Mouse (Mus musculus): ENCODE results near the gene Gm13694.
"Not testable (repeated sequence)": the region's sequence is repeated elsewhere in the genome, so short reads cannot be mapped to it uniquely, and the experiment has no call there.

Gene Gm13694

DNA sequence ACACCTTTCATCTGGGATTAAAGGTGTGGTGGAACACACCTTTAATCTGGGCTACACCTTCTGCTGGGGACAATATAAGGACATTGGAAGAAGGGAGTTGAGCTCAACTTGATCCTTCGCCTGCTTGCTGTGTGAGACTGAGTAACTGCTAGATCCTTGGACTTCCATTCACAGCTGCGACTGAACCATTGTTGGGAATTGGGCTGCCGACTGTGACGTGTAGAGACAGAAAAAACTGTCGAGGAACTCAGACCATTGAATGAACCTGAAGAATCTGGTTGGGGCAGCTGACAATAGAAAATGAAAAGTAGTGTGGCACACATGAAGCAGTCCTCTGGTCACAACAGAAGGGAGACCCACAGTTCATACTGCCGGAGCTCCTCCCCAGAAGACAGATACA is at the start of gene Gm13694:
Gene Gm13694, plus strand, starts transcription at position 301 of the 400 bp plus-strand sequence.
- in situ Hi-C loops (cut with MboI, MseI): not testable (repeated sequence)

DNA sequence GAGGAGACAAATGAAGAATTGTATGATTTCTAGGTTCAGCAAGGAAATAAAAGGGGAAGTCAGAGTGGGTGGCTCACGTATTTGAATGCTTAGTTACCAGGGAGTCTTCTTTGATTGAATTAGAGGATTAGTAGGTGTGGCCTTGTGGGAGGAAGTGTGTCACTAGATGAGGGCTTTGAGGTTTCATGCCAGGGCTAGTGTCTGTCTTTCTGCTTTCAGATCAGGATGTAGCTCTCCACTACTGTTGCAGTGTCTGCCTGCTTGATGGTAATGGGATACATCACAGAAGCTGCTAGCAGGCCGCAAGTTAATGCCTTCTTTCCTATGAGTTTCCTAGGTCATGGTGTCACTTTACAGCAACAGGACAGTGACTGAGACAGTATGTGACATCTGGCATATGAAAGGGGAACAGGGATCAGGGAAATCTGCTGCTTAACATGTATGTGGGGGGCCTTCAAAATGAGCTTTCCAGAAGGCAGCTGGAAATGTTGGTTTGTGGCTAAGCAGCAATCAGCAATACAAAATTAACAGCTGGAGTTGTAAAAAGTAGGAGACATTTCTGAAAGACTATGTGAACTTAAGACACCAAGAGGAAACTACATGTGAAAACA is 49.1 kb upstream of the Gm13694 start:
- in situ Hi-C loops (cut with MboI, MseI): loop anchor here (10.0 kb wide), 1 partner anchor 55 kb away; the partner anchor contains the start of gene Gm13697

DNA sequence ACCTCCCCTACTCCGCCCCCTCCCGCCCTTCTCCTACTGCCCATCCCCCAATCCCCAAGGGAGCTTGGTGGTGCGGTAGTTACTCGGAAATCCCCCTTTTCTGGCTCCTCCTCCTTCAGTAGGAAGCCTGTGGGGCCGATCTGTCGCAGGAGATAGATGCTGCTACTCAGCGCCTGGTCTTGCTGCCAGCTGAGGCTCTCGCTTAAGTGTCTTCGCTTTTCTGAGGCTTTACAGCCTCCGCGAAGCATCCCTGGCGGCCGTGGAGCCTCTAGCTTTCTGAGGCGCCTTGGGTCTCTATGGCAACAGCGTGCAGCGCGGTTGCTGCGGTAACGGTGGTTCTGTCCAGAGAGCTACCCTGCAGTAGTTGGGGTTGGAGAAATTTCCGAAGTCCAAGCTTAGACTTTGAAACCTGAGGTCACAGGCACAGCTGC is 37.8 kb upstream of the Gm13694 start, which contains the start of gene Zswim2:
Gene Zswim2, minus strand, starts transcription at position 298 of the 431 bp plus-strand sequence.
- in situ Hi-C loops (cut with MboI, MseI): no loop called here

DNA sequence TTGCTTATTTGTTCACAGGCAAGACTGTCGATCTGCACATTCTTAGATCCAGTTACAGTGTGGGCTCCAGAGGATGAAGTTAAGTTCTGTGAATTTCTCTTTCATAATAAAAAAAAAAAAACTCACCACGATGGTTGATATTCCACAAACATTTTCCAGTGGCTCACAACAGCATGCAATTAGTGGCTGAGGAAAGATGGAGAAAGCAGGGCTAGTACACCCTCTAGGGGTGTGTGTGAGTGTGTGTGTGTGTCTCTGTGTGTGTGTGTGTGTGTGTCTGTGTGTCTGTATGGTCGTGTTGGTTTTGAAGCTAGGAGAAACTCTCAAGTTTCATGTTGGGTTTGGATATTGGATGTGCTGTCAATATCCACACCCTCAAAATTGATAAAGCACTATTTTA is 37.4 kb upstream of the Gm13694 start:
- in situ Hi-C loops (cut with MboI, MseI): no loop called here

DNA sequence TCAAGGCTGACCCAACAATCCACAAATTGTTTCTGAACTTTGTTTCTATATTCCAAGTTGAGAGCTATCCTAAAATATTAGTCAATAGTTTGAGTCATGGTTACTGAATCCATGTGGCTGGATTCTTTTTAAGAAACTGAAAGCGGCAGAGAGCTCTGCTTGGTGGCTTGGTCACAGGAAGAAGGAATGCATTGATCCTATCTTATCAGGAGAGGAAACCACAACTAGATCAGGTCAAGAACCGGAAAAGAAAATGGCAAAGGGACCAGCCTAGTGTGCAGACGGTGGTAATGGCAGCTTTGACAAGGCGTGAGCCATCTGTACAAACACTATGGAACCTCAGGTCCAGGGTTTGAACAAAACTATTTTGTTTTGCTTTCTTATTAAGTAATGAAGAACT is 36.9 kb upstream of the Gm13694 start:
- in situ Hi-C loops (cut with MboI, MseI): no loop called here

DNA sequence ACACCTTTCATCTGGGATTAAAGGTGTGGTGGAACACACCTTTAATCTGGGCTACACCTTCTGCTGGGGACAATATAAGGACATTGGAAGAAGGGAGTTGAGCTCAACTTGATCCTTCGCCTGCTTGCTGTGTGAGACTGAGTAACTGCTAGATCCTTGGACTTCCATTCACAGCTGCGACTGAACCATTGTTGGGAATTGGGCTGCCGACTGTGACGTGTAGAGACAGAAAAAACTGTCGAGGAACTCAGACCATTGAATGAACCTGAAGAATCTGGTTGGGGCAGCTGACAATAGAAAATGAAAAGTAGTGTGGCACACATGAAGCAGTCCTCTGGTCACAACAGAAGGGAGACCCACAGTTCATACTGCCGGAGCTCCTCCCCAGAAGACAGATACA is 23.3 kb upstream of the Gm13694 start, which contains the start of gene Gm13698:
Gene Gm13698, plus strand, starts transcription at position 301 of the 400 bp plus-strand sequence.
- in situ Hi-C loops (cut with MboI, MseI): loop anchor here (5.0 kb wide), 1 partner anchor 47 kb away; no protein-coding TSS in a partner anchor

DNA sequence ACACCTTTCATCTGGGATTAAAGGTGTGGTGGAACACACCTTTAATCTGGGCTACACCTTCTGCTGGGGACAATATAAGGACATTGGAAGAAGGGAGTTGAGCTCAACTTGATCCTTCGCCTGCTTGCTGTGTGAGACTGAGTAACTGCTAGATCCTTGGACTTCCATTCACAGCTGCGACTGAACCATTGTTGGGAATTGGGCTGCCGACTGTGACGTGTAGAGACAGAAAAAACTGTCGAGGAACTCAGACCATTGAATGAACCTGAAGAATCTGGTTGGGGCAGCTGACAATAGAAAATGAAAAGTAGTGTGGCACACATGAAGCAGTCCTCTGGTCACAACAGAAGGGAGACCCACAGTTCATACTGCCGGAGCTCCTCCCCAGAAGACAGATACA is 17.5 kb upstream of the Gm13694 start, which contains the start of gene Gm13693:
Gene Gm13693, plus strand, starts transcription at position 301 of the 400 bp plus-strand sequence.
- in situ Hi-C loops (cut with MboI, MseI): not testable (repeated sequence)

DNA sequence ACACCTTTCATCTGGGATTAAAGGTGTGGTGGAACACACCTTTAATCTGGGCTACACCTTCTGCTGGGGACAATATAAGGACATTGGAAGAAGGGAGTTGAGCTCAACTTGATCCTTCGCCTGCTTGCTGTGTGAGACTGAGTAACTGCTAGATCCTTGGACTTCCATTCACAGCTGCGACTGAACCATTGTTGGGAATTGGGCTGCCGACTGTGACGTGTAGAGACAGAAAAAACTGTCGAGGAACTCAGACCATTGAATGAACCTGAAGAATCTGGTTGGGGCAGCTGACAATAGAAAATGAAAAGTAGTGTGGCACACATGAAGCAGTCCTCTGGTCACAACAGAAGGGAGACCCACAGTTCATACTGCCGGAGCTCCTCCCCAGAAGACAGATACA is 11.7 kb upstream of the Gm13694 start, which contains the start of gene Gm13695:
Gene Gm13695, plus strand, starts transcription at position 301 of the 400 bp plus-strand sequence.
- in situ Hi-C loops (cut with MboI, MseI): not testable (repeated sequence)

DNA sequence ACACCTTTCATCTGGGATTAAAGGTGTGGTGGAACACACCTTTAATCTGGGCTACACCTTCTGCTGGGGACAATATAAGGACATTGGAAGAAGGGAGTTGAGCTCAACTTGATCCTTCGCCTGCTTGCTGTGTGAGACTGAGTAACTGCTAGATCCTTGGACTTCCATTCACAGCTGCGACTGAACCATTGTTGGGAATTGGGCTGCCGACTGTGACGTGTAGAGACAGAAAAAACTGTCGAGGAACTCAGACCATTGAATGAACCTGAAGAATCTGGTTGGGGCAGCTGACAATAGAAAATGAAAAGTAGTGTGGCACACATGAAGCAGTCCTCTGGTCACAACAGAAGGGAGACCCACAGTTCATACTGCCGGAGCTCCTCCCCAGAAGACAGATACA is 5.9 kb upstream of the Gm13694 start, which contains the start of gene Gm13696:
Gene Gm13696, plus strand, starts transcription at position 301 of the 400 bp plus-strand sequence.
- in situ Hi-C loops (cut with MboI, MseI): not testable (repeated sequence)

DNA sequence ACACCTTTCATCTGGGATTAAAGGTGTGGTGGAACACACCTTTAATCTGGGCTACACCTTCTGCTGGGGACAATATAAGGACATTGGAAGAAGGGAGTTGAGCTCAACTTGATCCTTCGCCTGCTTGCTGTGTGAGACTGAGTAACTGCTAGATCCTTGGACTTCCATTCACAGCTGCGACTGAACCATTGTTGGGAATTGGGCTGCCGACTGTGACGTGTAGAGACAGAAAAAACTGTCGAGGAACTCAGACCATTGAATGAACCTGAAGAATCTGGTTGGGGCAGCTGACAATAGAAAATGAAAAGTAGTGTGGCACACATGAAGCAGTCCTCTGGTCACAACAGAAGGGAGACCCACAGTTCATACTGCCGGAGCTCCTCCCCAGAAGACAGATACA is 5.7 kb downstream of the Gm13694 start, which contains the start of gene Gm13697:
Gene Gm13697, plus strand, starts transcription at position 301 of the 400 bp plus-strand sequence.
- in situ Hi-C loops (cut with MboI, MseI): loop anchor here (10.0 kb wide), 1 partner anchor 50 kb away; no protein-coding TSS in a partner anchor

DNA sequence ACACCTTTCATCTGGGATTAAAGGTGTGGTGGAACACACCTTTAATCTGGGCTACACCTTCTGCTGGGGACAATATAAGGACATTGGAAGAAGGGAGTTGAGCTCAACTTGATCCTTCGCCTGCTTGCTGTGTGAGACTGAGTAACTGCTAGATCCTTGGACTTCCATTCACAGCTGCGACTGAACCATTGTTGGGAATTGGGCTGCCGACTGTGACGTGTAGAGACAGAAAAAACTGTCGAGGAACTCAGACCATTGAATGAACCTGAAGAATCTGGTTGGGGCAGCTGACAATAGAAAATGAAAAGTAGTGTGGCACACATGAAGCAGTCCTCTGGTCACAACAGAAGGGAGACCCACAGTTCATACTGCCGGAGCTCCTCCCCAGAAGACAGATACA is 11.5 kb downstream of the Gm13694 start, which contains the start of gene Gm13691:
Gene Gm13691, plus strand, starts transcription at position 301 of the 400 bp plus-strand sequence.
- in situ Hi-C loops (cut with MboI, MseI): not testable (repeated sequence)

DNA sequence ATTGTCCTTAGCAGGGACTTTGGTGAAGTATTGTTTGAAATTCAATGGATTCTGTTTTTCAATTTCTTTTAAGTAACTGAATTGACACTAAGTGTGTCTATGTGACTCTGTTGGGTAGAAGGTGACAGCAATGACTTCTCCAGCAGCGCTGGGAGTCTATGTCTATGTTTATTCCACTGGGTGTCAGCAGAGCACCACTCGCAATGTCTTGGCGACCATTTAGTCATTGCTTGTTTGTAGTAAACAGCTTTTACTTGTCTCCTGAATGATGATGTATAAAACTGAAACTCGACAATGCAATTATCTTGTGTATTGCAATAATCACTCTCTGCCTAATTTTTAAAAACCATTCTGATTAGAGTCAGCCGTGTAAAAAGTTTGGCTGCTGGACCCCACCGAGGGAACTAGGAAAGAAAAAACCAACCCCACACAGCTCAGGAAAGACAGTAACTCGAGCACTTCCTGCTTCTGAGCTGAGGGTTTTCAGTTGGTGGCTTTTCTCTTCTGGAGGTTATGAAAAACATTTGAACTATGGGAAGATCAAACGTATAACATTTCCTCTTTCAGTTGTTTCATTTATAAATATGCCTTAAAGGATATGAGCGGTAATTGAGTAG is 15.0 kb downstream of the Gm13694 start:
- in situ Hi-C loops (cut with MboI, MseI): not testable (repeated sequence)

DNA sequence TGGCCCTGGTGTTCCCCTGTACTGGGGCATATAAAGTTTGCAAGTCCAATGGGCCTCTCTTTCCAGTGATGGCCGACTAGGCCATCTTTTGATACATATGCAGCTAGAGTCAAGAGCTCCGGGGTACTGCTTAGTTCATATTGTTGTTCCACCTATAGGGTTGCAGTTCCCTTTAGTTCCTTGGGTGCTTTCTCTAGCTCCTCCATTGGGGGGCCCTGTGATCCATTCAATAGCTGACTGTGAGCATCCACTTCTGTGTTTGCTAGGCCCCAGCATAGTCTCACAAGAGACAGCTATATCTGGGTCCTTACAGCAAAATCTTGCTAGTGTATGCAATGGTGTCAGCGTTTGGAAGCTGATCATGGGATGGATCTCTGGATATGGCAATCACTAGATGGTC is 15.8 kb downstream of the Gm13694 start:
- in situ Hi-C loops (cut with MboI, MseI): not testable (repeated sequence)

DNA sequence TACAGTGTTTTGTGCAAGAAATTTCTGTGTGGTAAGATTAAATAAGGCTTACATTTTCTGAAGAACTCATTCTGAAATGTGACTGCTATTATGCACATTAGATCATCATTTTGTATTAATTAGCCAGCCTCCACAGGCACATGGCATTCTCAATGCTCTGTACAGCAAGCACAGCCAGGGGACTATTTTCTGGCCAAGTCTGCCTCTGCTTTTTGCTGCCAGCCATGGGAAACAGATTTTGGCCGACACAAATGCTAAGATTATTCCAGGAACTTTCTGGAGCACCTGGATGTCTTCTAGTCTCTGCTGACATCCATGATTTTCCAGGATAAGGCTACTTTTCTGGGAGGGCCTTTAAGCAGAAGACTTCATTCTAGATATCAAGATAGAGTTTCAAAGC is 30.2 kb downstream of the Gm13694 start:
- in situ Hi-C loops (cut with MboI, MseI): no loop called here

DNA sequence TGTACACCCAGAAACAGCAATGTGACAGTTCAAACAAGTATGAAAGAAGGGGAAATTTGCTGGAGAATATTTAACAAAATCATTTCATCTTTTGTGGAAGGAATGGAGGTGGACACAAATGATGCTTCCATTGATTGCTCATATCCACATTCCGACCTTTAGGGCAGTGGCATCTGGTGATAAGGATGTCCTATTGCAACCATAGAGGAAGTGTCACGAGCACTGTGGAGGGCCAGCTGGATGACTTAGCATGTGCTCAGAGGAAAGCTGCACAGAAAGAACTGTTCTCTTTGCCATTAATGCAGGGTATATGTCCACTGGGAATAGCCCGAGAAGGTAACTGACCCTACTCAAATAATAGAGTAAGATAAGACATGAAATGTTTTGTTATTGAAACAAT is 31.1 kb downstream of the Gm13694 start:
- in situ Hi-C loops (cut with MboI, MseI): no loop called here

DNA sequence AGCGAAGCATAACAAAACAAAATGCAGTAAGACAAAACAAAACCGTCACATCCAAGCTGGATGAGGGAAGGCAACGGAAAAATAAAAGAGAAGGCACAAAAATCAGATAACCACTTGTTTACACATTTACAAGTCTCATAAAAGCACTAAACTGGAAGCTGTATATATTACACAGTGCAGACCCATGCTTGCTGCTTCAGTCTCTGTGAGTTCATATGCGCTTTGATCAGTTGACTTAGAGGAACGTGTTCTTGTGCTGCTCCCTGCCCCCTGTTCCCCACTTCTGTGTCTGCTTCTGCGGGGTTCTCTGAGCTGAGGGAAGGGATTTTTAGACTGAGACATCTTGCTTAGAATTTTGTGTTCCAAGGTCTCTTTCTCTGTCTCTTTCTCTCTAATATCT is 35.8 kb downstream of the Gm13694 start:
- in situ Hi-C loops (cut with MboI, MseI): no loop called here

DNA sequence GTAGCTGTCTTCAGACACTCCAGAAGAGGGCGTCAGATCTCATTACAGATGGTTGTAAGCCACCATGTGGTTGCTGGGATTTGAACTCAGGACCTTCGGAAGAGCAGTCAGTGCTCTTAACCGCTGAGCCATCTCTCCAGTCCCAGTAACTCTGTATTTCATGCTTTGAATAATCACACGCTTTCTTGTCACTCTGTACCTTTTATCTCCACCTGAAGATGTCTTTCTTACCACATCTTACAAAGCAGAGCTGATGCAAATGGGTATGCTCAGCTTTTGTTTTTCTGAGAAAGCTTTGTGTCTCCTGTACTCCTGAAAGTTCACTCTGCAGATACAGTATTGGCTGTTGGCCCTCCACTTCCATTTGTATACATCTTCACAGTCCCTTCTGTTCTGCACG is 37.6 kb downstream of the Gm13694 start:
- in situ Hi-C loops (cut with MboI, MseI): not testable (repeated sequence)

DNA sequence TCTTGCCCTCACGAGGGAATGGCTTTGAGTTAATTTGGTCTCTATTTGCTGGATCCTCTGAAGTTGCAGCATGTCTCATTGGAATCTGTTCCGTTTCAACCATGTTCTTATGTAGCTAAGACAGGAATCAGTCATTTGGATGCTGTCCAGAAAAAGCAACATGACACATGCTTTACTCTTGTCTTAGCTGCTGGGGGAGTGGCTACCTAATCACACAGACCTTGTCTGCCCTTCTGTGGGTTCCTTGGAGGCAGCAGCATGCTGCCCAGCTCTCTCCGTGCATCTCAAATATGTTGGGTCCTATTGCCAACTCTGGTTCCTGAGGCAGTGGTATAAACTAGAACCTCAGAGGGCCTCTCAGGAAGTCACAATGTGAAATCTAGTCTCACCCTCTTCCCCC is 39.6 kb downstream of the Gm13694 start:
- in situ Hi-C loops (cut with MboI, MseI): no loop called here

DNA sequence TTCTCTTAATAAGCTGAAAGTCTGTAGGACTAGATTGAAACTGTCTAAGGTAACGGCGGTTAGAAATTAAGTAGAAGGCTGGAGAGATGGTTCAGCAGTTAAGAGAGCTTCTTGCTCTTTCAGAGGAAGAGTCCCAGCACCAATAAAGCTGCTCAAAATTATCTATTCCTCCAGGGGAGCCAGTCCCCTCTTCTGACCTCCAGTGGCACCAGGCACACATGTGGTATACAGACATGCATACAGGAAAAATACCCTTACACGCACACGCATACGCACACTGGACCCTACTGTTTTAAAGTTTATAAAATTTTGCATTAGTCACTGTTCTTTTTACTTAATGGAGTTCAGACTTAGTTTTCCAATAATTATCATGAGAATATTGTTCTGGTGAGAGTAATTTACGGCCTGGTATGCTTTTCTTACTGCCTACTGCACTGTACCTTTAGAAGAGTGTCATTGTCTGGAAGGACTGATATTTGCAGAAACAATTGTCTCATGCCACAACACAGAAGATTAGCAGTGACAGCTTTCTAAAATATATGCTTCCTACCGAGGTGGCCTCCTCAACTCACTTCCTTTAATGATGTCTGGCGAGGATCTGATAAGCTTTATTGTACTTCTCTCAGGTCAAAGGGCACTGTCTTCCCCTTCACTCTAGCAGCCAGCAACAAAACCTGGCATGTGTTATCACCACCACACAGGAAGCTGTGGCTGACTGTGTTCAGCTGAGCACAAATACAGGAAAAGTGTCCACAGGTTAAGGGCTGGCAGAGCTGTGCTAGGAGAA is 41.0 kb downstream of the Gm13694 start:
- in situ Hi-C loops (cut with MboI, MseI): no loop called here

DNA sequence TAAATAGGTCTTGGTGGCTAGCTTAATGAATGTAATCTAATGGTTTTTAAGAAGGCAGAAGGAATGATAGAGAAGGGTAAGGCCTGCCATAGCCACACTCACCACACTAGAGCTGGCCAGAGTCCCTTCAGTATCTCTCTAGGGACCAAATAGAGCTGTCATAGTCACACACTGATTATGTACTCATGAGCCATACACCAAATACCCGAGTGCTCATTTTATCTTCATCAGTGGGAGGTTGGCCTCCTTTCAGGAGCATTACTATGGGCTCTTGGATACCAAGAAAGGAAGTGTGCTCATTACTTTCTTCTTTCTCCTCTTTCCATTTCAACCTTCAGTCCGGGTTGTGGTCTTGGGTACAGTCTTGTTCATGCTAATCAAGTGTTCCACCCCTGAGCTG is 43.2 kb downstream of the Gm13694 start:
- in situ Hi-C loops (cut with MboI, MseI): no loop called here

DNA sequence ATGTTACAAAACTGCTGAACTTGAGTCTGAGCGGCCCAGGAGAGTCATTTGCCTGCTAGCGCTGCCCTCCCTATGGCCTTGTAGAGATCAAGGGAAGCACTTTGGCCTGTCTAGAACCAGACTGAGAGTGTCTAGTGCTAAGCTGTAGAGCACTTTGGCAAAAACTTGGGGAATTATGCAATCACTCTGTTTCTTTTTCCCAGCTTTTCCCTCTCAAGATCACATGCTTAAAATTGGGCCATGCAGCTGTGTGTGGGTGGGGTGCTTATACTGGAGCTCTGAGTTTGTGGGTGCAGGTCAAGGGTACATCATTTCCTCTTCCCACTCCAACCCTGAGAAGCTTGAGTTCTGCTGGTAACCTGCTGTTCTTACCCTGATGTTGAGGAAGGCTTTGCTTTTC is 44.2 kb downstream of the Gm13694 start:
- in situ Hi-C loops (cut with MboI, MseI): no loop called here

DNA sequence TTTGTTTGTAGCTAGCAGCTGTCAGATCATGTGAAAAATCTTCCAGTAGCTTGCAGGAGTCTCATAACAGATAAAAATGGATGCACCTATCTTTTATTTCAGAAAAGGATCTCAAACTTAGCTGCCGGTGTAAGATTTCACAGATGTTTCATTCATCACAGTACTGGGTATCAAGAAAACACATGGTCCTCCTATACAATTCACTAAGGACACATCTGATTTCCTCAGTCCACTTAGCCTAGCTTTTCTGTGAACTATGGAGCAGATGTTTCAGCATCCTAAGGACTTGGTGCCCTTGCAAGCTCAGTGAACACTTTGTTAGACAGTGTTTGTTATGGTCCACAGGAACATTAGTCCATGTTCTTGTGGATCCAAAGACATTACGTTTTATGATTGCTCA is 44.6 kb downstream of the Gm13694 start:
- in situ Hi-C loops (cut with MboI, MseI): no loop called here

Measured in regulatory T cell (primary cell).